Mouse (Mus musculus): ENCODE results near the gene 6030498E09Rik.

DNA sequence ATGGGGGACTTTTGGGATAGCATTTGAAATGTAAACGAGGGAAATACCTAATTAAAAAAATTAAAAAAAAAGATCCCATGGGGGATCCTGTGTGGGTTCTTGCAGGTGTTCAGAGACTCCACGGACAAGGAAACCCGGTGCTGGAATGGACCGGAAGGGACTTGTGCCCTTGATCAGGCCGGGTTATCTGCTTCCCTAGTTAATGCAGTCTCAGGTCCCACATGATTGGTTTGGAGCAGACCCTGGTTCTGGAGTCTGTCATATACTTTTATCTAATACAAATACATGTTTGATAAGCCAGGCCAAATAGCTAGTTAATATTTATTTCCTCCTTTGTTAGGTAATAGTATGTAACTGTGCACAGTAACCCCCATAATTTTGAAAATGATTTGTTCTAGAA is 223.8 kb downstream of the 6030498E09Rik start:
- TF ChIP-seq POLR2A (IDR thresholded peaks at IDR 0.05; ENCODE audit: extremely low read depth, insufficient read depth, low read length), result no peak
- no peak for TF ChIP-seq CTCF (IDR thresholded peaks at IDR 0.05; ENCODE audit: low read depth, low read length)
